Mouse (Mus musculus) testis, adult 2 months (tissue): ENCODE measurements around the gene Nxn.

Experiments used
- CTCF ChIP-seq: fragments of 200-500 bp; IDR thresholded peaks from 2 replicates; pipeline ENCODE4 v1.5.1; 2012; ENCODE audit warnings: low read depth, mild to moderate bottlenecking, inconsistent platforms, low read length, moderate library complexity; ENCODE audit not compliant: control insufficient read depth, insufficient read depth, insufficient replicate concordance
- POLR2A ChIP-seq: fragments of 200-500 bp; IDR thresholded peaks from 2 replicates; pipeline ENCODE4 v1.6.1; 2012; ENCODE audit warnings: low read depth, mild to moderate bottlenecking, inconsistent platforms, low read length, moderate library complexity; ENCODE audit not compliant: control insufficient read depth

DNA sequence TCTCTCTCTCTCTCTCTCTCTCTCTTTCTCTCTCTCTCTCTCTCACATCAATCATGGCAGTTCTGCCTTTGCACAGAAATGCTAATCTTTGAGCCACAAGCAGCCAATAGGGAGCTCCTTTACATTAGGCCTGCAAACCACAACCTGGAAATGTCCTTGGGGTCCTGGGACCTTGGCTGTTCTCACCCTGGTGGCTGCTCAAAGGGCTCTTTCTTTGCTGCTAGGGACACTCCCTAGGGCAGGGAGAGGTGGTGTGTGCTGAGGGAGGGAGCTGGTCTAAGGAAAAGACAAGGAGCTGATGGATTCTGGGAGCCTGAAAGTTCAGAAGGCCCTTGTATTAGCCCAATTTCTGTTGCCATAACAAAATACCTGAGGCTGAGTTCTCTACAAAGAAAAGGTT is 28.4 kb downstream of the Nxn start:
- TF ChIP-seq POLR2A (no peak), CTCF (no peak)
